ENCODE assay signal across 9 mouse cellular contexts in the genomic region with DNA sequence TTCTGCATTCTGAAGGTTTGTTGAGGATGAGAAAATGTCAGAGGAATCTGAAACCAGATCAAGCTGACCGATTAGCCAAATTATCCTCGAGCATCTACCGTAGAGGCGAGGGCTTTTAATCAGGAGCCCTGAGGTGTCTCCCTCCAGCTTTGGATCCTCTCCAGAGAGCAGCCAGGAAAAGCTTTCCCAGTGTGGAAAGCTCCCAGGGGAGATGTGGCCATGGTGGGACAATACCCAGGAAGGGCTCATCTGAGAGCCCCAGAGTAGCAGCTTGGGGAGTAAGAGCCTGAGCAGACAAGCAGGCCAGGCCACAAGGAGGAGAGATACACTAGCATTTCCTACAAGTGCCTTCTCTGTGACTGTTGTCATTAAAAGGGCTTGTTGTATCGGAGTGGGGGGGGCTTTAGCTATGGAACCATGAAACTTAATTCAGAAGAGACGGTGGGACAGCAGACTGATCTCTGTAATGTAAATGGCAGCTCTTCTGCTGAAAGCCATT.
DNase-seq lines count a peak whose midpoint lies in the region; ATAC-seq lines count a peak whose summit lies in the region.
"Had no signal": no experiment of that assay in that cellular context is flagged by ENCODE, and none has a peak within 500 bp of the region (broad histone marks: within the 10 kb centered on the region; RNA-seq: fewer than 3 reads in every experiment).

No protein-coding gene starts in this region.

- WGBS in embryonic facial prominence, embryonic 15.5 days: 20% methylated on average over 6 of the region's 6 CpGs
- WGBS in midbrain, embryonic 13.5 days: 28% methylated on average over 6 of the region's 6 CpGs

- H3K36me3 ChIP-seq in embryonic facial prominence, embryonic 15.5 days: no peaks in the 10 kb centered on the region
- H3K36me3 ChIP-seq in midbrain, embryonic 13.5 days: peaks cover 4% of the 10 kb centered on the region; the same call in 1 of the 2 replicates

- H3K9ac ChIP-seq in embryonic facial prominence, embryonic 15.5 days: no peak overlapping the region
- H3K9ac ChIP-seq in midbrain, embryonic 13.5 days (replicated peaks): no peak overlapping the region

- peaks cover 40% of the 10 kb centered on the region for H3K4me1 ChIP-seq in embryonic facial prominence, embryonic 15.5 days
- peaks cover 58% of the 10 kb centered on the region for H3K4me1 ChIP-seq in midbrain, embryonic 13.5 days (replicated peaks)

- no peak overlapping the region for H3K4me3 ChIP-seq in embryonic facial prominence, embryonic 15.5 days (replicated peaks)
- H3K4me3 ChIP-seq in midbrain, embryonic 13.5 days (replicated peaks): no peak overlapping the region

- H3K4me2 ChIP-seq in embryonic facial prominence, embryonic 15.5 days (replicated peaks): no peak overlapping the region
- peak overlapping the region; percentile 4; the same call in 1 of the 2 replicates for H3K4me2 ChIP-seq in midbrain, embryonic 13.5 days (replicated peaks)
- H3K4me2 ChIP-seq: liver, embryonic 11.5 days had no signal

- peak; percentile 17 for DNase-seq in embryo, embryonic 11 days
- DNase-seq in embryo, embryonic 9.5 days (ENCODE audit: extremely low spot score): no peak
- DNase-seq in heart, postnatal 4 days: peak; percentile 17
- no peak for DNase-seq in left cerebral cortex, adult 9 months (ENCODE audit: low spot score in 2 of 2)
- no peak for DNase-seq in gastrocnemius, postnatal 4 days (ENCODE audit: low spot score in 2 of 2)

- no peaks in the 10 kb centered on the region for H3K27me3 ChIP-seq in embryonic facial prominence, embryonic 15.5 days
- no peaks in the 10 kb centered on the region for H3K27me3 ChIP-seq in midbrain, embryonic 13.5 days

- peak overlapping the region; percentile 87 for H3K27ac ChIP-seq in embryonic facial prominence, embryonic 15.5 days (replicated peaks)
- peak overlapping the region; percentile 78 for H3K27ac ChIP-seq in midbrain, embryonic 13.5 days

- no peaks in the 10 kb centered on the region for H3K9me3 ChIP-seq in embryonic facial prominence, embryonic 15.5 days (replicated peaks)
- no peaks in the 10 kb centered on the region for H3K9me3 ChIP-seq in midbrain, embryonic 13.5 days

- ATAC-seq in embryonic facial prominence, embryonic 15.5 days (ENCODE audit: insufficient number of reproducible peaks, low FRiP score, low TSS enrichment, low read depth): no peak
- peak; percentile 48 for ATAC-seq in midbrain, embryonic 13.5 days
- ATAC-seq in frontal cortex, adult (ENCODE audit: low TSS enrichment): no peak

Comparison
In these comparisons a context has a peak if more than half of its experiments do, and no peak if none do; other contexts are left out.
1. DNase-seq: peak in embryo, embryonic 11 days (single experiment) and heart, postnatal 4 days (single experiment); none in embryo, embryonic 9.5 days (single experiment), left cerebral cortex, adult 9 months (0 of 2) and gastrocnemius, postnatal 4 days (0 of 2).